Mouse (Mus musculus) kidney, postnatal 10 days (tissue): ENCODE results near the gene Gtf3c5.

Experiments used
- DNase-seq: peaks from one replicate; pipeline ENCODE4 v3.0.0; 2021; ENCODE audit warnings: mixed read lengths

Gtf3c5 gene

GRCm38 (mm10) chr2:28532938-28533771 lies 50.4 kb downstream of the Gtf3c5 start:
- DNase-seq, result peak; percentile 93

GRCm38 (mm10) chr2:28530311-28530710 lies 53.2 kb downstream of the Gtf3c5 start:
- DNase-seq, result no peak

GRCm38 (mm10) chr2:28529856-28530255 lies 53.7 kb downstream of the Gtf3c5 start:
- DNase-seq, result no peak

GRCm38 (mm10) chr2:28528354-28528730 lies 55.2 kb downstream of the Gtf3c5 start:
- no peak for DNase-seq

GRCm38 (mm10) chr2:28527436-28528353 lies 55.9 kb downstream of the Gtf3c5 start:
- no peak for DNase-seq

GRCm38 (mm10) chr2:28525943-28526876 lies 57.3 kb downstream of the Gtf3c5 start:
- DNase-seq, result peak; percentile 27

- DNase-seq, result peak; percentile 68
These were observed 58.2 kb downstream of the Gtf3c5 start for GRCm38 (mm10) chr2:28525219-28525942.

- no peak for DNase-seq
These were observed 59.1 kb downstream of the Gtf3c5 start for GRCm38 (mm10) chr2:28524406-28524805.

- DNase-seq, result peak; percentile 93
These were observed 59.9 kb downstream of the Gtf3c5 start for GRCm38 (mm10) chr2:28523643-28524117.

- no peak for DNase-seq
These were observed 61.4 kb downstream of the Gtf3c5 start for GRCm38 (mm10) chr2:28522166-28522565.

GRCm38 (mm10) chr2:28521571-28522151 lies 61.9 kb downstream of the Gtf3c5 start:
- no peak for DNase-seq

GRCm38 (mm10) chr2:28520581-28520980 lies 63.0 kb downstream of the Gtf3c5 start:
- DNase-seq, result no peak

- DNase-seq, result no peak
These were observed 65.3 kb downstream of the Gtf3c5 start for GRCm38 (mm10) chr2:28518231-28518630.

GRCm38 (mm10) chr2:28517206-28517909 lies 66.2 kb downstream of the Gtf3c5 start:
- peak; percentile 91 for DNase-seq
